Mouse (Mus musculus): ENCODE measurements around the gene Gapdh. TPM values are rescaled to one million over a fixed set of nuclear protein-coding genes. Genes with fewer than 3 reads are reported as not detected.
A peak's percentile ranks its signal among the peaks of the same experiment; 100 is the strongest.

Gapdh gene
- total RNA-seq (2021): 1,000 to 10,000 TPM; 2,098 to 2,176 TPM
- long read RNA-seq, experiment 1, partial matches to known transcripts: 7 of 20 reads
- long read RNA-seq, experiment 1, other reads (novel, unspliced or antisense): 8 of 20 reads
- long read RNA-seq, experiment 2, partial matches to known transcripts: 5 of 20 reads
- long read RNA-seq, experiment 2, other reads (novel, unspliced or antisense): 9 of 20 reads

GRCm38 (mm10) chr6:125166051-125166751 lies at the start of gene Gapdh:
Gene Gapdh (minus strand): TSS chr6:125166467.
- DNase-seq (ENCODE audit: low spot score in 2 of 2): no peak

GRCm38 (mm10) chr6:125215148-125215954 lies 49.1 kb upstream of the Gapdh start, which contains the start of gene Vamp1:
Gene Vamp1 (plus strand): TSS chr6:125215551.
- DNase-seq (ENCODE audit: low spot score in 2 of 2): peak; percentile 90 to 98

- DNase-seq (ENCODE audit: low spot score in 2 of 2): no peak
These were observed 47.4 kb upstream of the Gapdh start for GRCm38 (mm10) chr6:125213715-125214114.

GRCm38 (mm10) chr6:125213129-125213528 lies 46.9 kb upstream of the Gapdh start:
- no peak for DNase-seq (ENCODE audit: low spot score in 2 of 2)

GRCm38 (mm10) chr6:125212621-125213020 lies 46.4 kb upstream of the Gapdh start:
- DNase-seq (ENCODE audit: low spot score in 2 of 2): no peak

- DNase-seq (ENCODE audit: low spot score in 2 of 2): no peak
These were observed 44.2 kb upstream of the Gapdh start for GRCm38 (mm10) chr6:125210436-125210835.

- peak in 1 of 2 experiments; percentile 28 for DNase-seq (ENCODE audit: low spot score in 2 of 2)
These were observed 30.9 kb upstream of the Gapdh start for GRCm38 (mm10) chr6:125197166-125197565.

- DNase-seq (ENCODE audit: low spot score in 2 of 2): no peak
These were observed 30.0 kb upstream of the Gapdh start for GRCm38 (mm10) chr6:125196301-125196700.

GRCm38 (mm10) chr6:125195541-125196075 lies 29.3 kb upstream of the Gapdh start:
- no peak for DNase-seq (ENCODE audit: low spot score in 2 of 2)

- no peak for DNase-seq (ENCODE audit: low spot score in 2 of 2)
These were observed 27.1 kb upstream of the Gapdh start for GRCm38 (mm10) chr6:125193390-125193789.

- no peak for DNase-seq (ENCODE audit: low spot score in 2 of 2)
These were observed 26.6 kb upstream of the Gapdh start for GRCm38 (mm10) chr6:125192841-125193240.

- DNase-seq (ENCODE audit: low spot score in 2 of 2): peak; percentile 93 to 94
These were observed 25.9 kb upstream of the Gapdh start for GRCm38 (mm10) chr6:125192016-125192714.

- peak; percentile 98 for DNase-seq (ENCODE audit: low spot score in 2 of 2)
These were observed 25.2 kb upstream of the Gapdh start, which contains the start of the genes Ncapd2 and Mrpl51 for GRCm38 (mm10) chr6:125191332-125192015. Gene Ncapd2 (minus strand): TSS chr6:125191701. Gene Mrpl51 (plus strand): TSS chr6:125191801.

GRCm38 (mm10) chr6:125190816-125191215 lies 24.5 kb upstream of the Gapdh start:
- no peak for DNase-seq (ENCODE audit: low spot score in 2 of 2)

- DNase-seq (ENCODE audit: low spot score in 2 of 2): no peak
These were observed 19.9 kb upstream of the Gapdh start for GRCm38 (mm10) chr6:125186203-125186602.

- DNase-seq (ENCODE audit: low spot score in 2 of 2): no peak
These were observed 15.9 kb upstream of the Gapdh start for GRCm38 (mm10) chr6:125182133-125182532.

GRCm38 (mm10) chr6:125179601-125180000 lies 13.3 kb upstream of the Gapdh start:
- no peak for DNase-seq (ENCODE audit: low spot score in 2 of 2)

GRCm38 (mm10) chr6:125175469-125175868 lies 9.2 kb upstream of the Gapdh start:
- DNase-seq (ENCODE audit: low spot score in 2 of 2): no peak

- DNase-seq (ENCODE audit: low spot score in 2 of 2): no peak
These were observed 7.0 kb upstream of the Gapdh start for GRCm38 (mm10) chr6:125173256-125173655.

- no peak for DNase-seq (ENCODE audit: low spot score in 2 of 2)
These were observed 6.2 kb upstream of the Gapdh start for GRCm38 (mm10) chr6:125172474-125172873.
